Mouse (Mus musculus) erythroblast, embryonic 14.5 days (primary cell): ENCODE data around the gene Gm11168.
"Not testable (repeated sequence)": the region's sequence is repeated elsewhere in the genome, so short reads cannot be mapped to it uniquely, and the experiment has no call there.

Experiments
- GATA1 ChIP-seq: IDR thresholded peaks from 2 replicates; pipeline ENCODE4 v1.6.1; 2012; ENCODE audit warnings: low read length, inconsistent platforms, mixed read lengths
- TAL1 ChIP-seq: IDR thresholded peaks from 3 replicates; pipeline ENCODE4 v1.6.1; 2012; ENCODE audit warnings: low read length, inconsistent platforms, mixed read lengths

- TF ChIP-seq TAL1, GATA1: not testable (repeated sequence)
These were observed 12.2 kb downstream of the Gm11168 start, which contains the start of gene Gm10720 for GRCm38 (mm10) chr9:3015354-3015753.
